Mouse (Mus musculus): ENCODE data around the gene Ccdc183. TPM values are rescaled to one million over a fixed set of nuclear protein-coding genes. Genes with fewer than 3 reads are reported as not detected.

The Ccdc183 gene
- not detected in 2 replicates for polyA plus RNA-seq (2012; rRNA removed)

- no peak for DNase-seq (ENCODE audit: low read depth, low spot score)
- WGBS, result 84% methylated on average over 3 of the region's 3 CpGs
These were observed at the start of gene Ccdc183 for GRCm38 (mm10) chr2:25617578-25617977. Gene Ccdc183, minus strand, starts transcription at chr2:25617678.

- WGBS, result 64% methylated on average over 1 of the region's 1 CpGs
- no peak for DNase-seq (ENCODE audit: low read depth, low spot score)
These were observed 49.0 kb upstream of the Ccdc183 start for GRCm38 (mm10) chr2:25666516-25666915.

GRCm38 (mm10) chr2:25664125-25664524 lies 46.6 kb upstream of the Ccdc183 start:
- no peak for DNase-seq (ENCODE audit: low read depth, low spot score)
- WGBS, result 82% methylated on average over 5 of the region's 5 CpGs

GRCm38 (mm10) chr2:25663511-25663910 lies 46.0 kb upstream of the Ccdc183 start:
- whole genome bisulfite sequencing, result 60% methylated on average over 1 of the region's 1 CpGs
- DNase-seq (ENCODE audit: low read depth, low spot score), result no peak

GRCm38 (mm10) chr2:25661245-25661970 lies 43.9 kb upstream of the Ccdc183 start:
- no peak for DNase-seq (ENCODE audit: low read depth, low spot score)
- WGBS, result 69% methylated on average over 6 of the region's 6 CpGs

- 88% methylated on average over 8 of the region's 8 CpGs for WGBS
- no peak for DNase-seq (ENCODE audit: low read depth, low spot score)
These were observed 42.8 kb upstream of the Ccdc183 start for GRCm38 (mm10) chr2:25660279-25660678.

GRCm38 (mm10) chr2:25657652-25658051 lies 40.2 kb upstream of the Ccdc183 start, which contains the start of gene Lcn5:
Gene Lcn5, plus strand, starts transcription at chr2:25657952.
- no peak for DNase-seq (ENCODE audit: low read depth, low spot score)

- WGBS, result 56% methylated on average over 4 of the region's 4 CpGs
- DNase-seq (ENCODE audit: low read depth, low spot score), result no peak
These were observed 39.8 kb upstream of the Ccdc183 start for GRCm38 (mm10) chr2:25657246-25657645.

- WGBS, result 74% methylated on average over 4 of the region's 4 CpGs
- no peak for DNase-seq (ENCODE audit: low read depth, low spot score)
These were observed 39.2 kb upstream of the Ccdc183 start for GRCm38 (mm10) chr2:25656691-25657090.

GRCm38 (mm10) chr2:25654502-25654901 lies 37.0 kb upstream of the Ccdc183 start:
- DNase-seq (ENCODE audit: low read depth, low spot score), result no peak
- WGBS, result 43% methylated on average over 1 of the region's 1 CpGs

- WGBS, result 57% methylated on average over 2 of the region's 2 CpGs
These were observed 35.4 kb upstream of the Ccdc183 start, which contains the start of gene Lcn8 for GRCm38 (mm10) chr2:25652902-25653301. Gene Lcn8, plus strand, starts transcription at chr2:25653120.

GRCm38 (mm10) chr2:25639890-25640289 lies 22.4 kb upstream of the Ccdc183 start:
- no peak for DNase-seq (ENCODE audit: low read depth, low spot score)

More at GRCm38 (mm10) chr2:25652902-25653301, 35.4 kb upstream of the Ccdc183 start, which contains the start of gene Lcn8:
- no peak for DNase-seq (ENCODE audit: low read depth, low spot score)

GRCm38 (mm10) chr2:25634046-25634445 lies 16.6 kb upstream of the Ccdc183 start:
- no peak for DNase-seq (ENCODE audit: low read depth, low spot score)
- 70% methylated on average over 1 of the region's 1 CpGs for WGBS

More at GRCm38 (mm10) chr2:25639890-25640289, 22.4 kb upstream of the Ccdc183 start:
- 15% methylated on average over 6 of the region's 6 CpGs for WGBS

- 85% methylated on average over 3 of the region's 3 CpGs for WGBS
- no peak for DNase-seq (ENCODE audit: low read depth, low spot score)
These were observed 16.1 kb upstream of the Ccdc183 start for GRCm38 (mm10) chr2:25633616-25634015.

GRCm38 (mm10) chr2:25628738-25629137 lies 11.3 kb upstream of the Ccdc183 start:
- DNase-seq (ENCODE audit: low read depth, low spot score), result no peak
- 45% methylated on average over 4 of the region's 4 CpGs for WGBS

- DNase-seq (ENCODE audit: low read depth, low spot score), result no peak
- WGBS, result 54% methylated on average over 6 of the region's 6 CpGs
These were observed 10.3 kb upstream of the Ccdc183 start, which contains the start of gene Fcna for GRCm38 (mm10) chr2:25627811-25628210. Gene Fcna, minus strand, starts transcription at chr2:25628030.

- DNase-seq (ENCODE audit: low read depth, low spot score), result no peak
- 55% methylated on average over 5 of the region's 5 CpGs for WGBS
These were observed 8.5 kb upstream of the Ccdc183 start for GRCm38 (mm10) chr2:25625986-25626385.

GRCm38 (mm10) chr2:25621229-25622200 lies 4.0 kb upstream of the Ccdc183 start, which contains the start of gene Tmem141:
Gene Tmem141, minus strand, starts transcription at chr2:25622005.
- peak; percentile 72 for DNase-seq (ENCODE audit: low read depth, low spot score)
- WGBS, result 5% methylated on average over 34 of the region's 34 CpGs

- 88% methylated on average over 4 of the region's 4 CpGs for WGBS
- DNase-seq (ENCODE audit: low read depth, low spot score), result no peak
These were observed 3.4 kb upstream of the Ccdc183 start for GRCm38 (mm10) chr2:25620852-25621228.

GRCm38 (mm10) chr2:25620386-25620785 lies 2.9 kb upstream of the Ccdc183 start:
- no peak for DNase-seq (ENCODE audit: low read depth, low spot score)
- 90% methylated on average over 6 of the region's 6 CpGs for WGBS
